Mouse (Mus musculus) left cerebral cortex, adult 2 months (tissue): ENCODE data around the gene Atp12a. TPM values are rescaled to one million over a fixed set of nuclear protein-coding genes. Genes with fewer than 3 reads are reported as not detected.

ENCODE experiments used
- DNase-seq, 2 experiments: peaks; one replicate each; pipeline ENCODE4 v3.0.0; 2021 to 2022; ENCODE audit warnings: low spot score in 2 of 2, mixed read lengths in 1 of 2; ENCODE audit errors: extremely low spot score in 1 of 2
- H3K27ac ChIP-seq: fragments of 200-600 bp; 2 replicates; pipeline ENCODE4 v1.8.1; 2022
- H3K4me3 ChIP-seq: fragments of 200-600 bp; 2 replicates; pipeline ENCODE4 v1.8.1; 2022
- CTCF ChIP-seq: fragments of 200-600 bp; IDR thresholded peaks from 2 replicates; pipeline ENCODE4 v1.8.1; 2022; ENCODE audit warnings: antibody characterized with exemption, mild to moderate bottlenecking, moderate library complexity
- intact Hi-C: fragments of 180-260 bp; cut with DNase I; formaldehyde crosslinking; loops from one replicate; pipeline ENCODE4 v1.15.1; 2025
- total RNA-seq, 2 experiments: library from RNA; stranded (reverse); gene quantifications; 2 replicates each; pipeline ENCODE4 v1.2.3; 2021

Gene Atp12a
- total RNA-seq, 2 experiments from 2014 or later: 0.09 to 0.27 TPM

GRCm38 (mm10) chr14:56390247-56390646 lies 25.4 kb downstream of the Atp12a start:
- intact Hi-C loops: no loop called here
- TF ChIP-seq CTCF: no peak
- no peak for DNase-seq
- no peak overlapping the region for H3K27ac ChIP-seq
- no peak overlapping the region for H3K4me3 ChIP-seq

- Histone ChIP-seq H3K27ac (no peak overlapping the region), H3K4me3 (no peak overlapping the region)
- intact Hi-C loops: no loop called here
- TF ChIP-seq CTCF: no peak
- DNase-seq: no peak
Observed at GRCm38 (mm10) chr14:56393704-56394312, 28.9 kb downstream of the Atp12a start.

- DNase-seq: peak in 1 of 2 experiments; percentile 25
- intact Hi-C loops: loop anchor here (1.0 to 5.0 kb wide), 2 partner anchors 84 to 191 kb away; no protein-coding TSS in a partner anchor
- peak; percentile 73 for TF ChIP-seq CTCF
Observed at GRCm38 (mm10) chr14:56398001-56398400, 33.1 kb downstream of the Atp12a start.

GRCm38 (mm10) chr14:56402311-56403071 lies 37.6 kb downstream of the Atp12a start, which contains the start of gene Rnf17:
Rnf17 (plus strand) TSS chr14:56402581.
- no peak for DNase-seq
- H3K4me3 ChIP-seq: no peak within 1 kb of the TSS
- intact Hi-C loops: no loop called here
- TF ChIP-seq CTCF: no peak
- H3K27ac ChIP-seq: no peak within 1 kb of the TSS

More at GRCm38 (mm10) chr14:56398001-56398400, 33.1 kb downstream of the Atp12a start:
- H3K4me3 ChIP-seq: no peak overlapping the region
- no peak overlapping the region for H3K27ac ChIP-seq

GRCm38 (mm10) chr14:56403072-56403375 lies 38.2 kb downstream of the Atp12a start:
- intact Hi-C loops: no loop called here

More at GRCm38 (mm10) chr14:56403072-56403375, 38.2 kb downstream of the Atp12a start:
- TF ChIP-seq CTCF: no peak
- no peak overlapping the region for H3K27ac ChIP-seq
- DNase-seq: no peak
- H3K4me3 ChIP-seq: no peak overlapping the region

Other genes starting within 250 kb of the Atp12a start
- not detected for gene Gzme, start 244.4 kb upstream of the Atp12a start, total RNA-seq
- not detected for gene Gzmd, start 232.5 kb upstream of the Atp12a start, total RNA-seq
- gene Gzmg, start 205.5 kb upstream of the Atp12a start, total RNA-seq: not detected
- not detected for gene Gzmn, start 190.5 kb upstream of the Atp12a start, total RNA-seq
- gene Gzmf, start 153.7 kb upstream of the Atp12a start, total RNA-seq: not detected
- not detected for gene Gzmc, start 130.4 kb upstream of the Atp12a start, total RNA-seq
- gene Gzmb, start 102.8 kb upstream of the Atp12a start, total RNA-seq: not detected
- gene Rnf17, start 37.5 kb downstream of the Atp12a start, total RNA-seq: 1 to 10 TPM in 1 of 2 experiments, under 1 TPM in 1; 0.70 to 1.0 TPM
- gene Cenpj, start 210.4 kb downstream of the Atp12a start, total RNA-seq: 1 to 10 TPM; 2.3 to 3.5 TPM
- 1 to 10 TPM; 4.6 to 5.8 TPM for gene Parp4, start 210.6 kb downstream of the Atp12a start, total RNA-seq